Mouse (Mus musculus): ENCODE measurements around the gene Ucn2.

DNA sequence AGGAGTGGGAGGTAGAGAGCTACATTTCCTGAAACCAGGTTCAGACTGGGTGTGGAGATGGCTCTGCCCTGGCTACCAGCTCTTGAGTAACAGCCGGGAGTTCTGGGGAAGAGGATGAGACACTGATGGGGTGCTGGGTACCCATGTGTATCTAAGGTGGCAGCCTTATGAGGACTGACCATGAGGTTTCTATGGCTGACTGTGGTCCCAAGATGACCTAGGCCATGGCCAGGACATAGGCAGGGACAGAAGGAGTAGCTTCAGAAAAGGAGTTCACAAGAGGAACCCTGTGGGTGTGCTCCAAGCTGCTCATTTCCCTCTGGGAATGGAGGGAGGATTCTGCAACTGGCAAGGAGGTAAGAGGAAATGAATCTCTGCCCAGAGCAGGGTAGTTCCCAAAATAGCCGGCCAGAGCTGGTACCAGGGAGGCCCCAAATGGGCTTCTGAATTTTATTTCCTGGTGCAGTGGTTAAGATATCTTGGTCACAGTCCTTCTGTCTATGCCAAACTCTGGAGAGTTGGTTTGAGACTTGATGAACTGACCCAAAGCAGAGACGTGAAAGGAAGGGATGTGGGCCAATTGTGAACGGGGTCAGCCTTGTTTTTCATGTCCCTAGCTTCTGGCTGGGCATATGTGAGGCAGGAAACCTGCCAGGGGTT lies 4.1 kb downstream of the Ucn2 start:
- TF ChIP-seq EP300 (IDR thresholded peaks at IDR 0.05; ENCODE audit: low read depth) (no peak), CTCF (IDR thresholded peaks at IDR 0.05; ENCODE audit: low read depth) (no peak)

All from liver, embryonic 14.5 days (tissue).